Mouse (Mus musculus): ENCODE measurements around the gene Unc5cl.

The Unc5cl gene

GRCm38 (mm10) chr17:48454688-48455087 is at the start of gene Unc5cl:
Unc5cl (plus strand) TSS chr17:48454901.
- peak; percentile 87 for DNase-seq

- DNase-seq, result peak; percentile 73
These were observed 47.5 kb upstream of the Unc5cl start for GRCm38 (mm10) chr17:48407154-48407553.

DNA sequence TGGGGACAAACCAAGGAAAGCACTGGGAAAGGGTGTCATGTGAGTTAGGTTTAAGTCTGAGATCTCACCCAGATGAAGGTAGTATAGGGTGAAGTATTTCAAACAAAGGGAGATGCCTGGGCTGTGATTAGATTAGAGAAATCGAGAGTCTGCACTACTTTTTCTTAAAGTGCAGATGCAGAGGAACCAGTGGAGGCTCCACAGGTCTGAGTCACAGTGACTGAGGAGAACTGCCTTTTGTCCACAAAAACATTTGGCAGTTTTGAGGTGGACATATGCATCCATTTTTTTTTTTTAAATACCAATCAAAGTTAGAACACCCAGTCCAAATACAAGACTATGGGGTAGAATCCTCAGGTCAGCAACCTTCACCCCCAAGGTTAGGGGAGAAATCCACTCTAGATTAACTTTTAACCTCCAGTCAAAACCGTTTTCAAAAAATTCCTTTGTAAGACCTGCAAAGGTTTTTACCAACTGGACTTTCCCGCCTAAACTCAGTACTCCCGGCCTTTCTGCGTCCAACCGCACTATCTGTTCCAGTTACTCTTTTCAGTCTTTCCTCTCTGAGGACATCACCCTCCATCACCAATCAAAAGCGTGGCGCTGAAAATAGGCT is 46.7 kb upstream of the Unc5cl start:
- DNase-seq, result peak; percentile 37

DNA sequence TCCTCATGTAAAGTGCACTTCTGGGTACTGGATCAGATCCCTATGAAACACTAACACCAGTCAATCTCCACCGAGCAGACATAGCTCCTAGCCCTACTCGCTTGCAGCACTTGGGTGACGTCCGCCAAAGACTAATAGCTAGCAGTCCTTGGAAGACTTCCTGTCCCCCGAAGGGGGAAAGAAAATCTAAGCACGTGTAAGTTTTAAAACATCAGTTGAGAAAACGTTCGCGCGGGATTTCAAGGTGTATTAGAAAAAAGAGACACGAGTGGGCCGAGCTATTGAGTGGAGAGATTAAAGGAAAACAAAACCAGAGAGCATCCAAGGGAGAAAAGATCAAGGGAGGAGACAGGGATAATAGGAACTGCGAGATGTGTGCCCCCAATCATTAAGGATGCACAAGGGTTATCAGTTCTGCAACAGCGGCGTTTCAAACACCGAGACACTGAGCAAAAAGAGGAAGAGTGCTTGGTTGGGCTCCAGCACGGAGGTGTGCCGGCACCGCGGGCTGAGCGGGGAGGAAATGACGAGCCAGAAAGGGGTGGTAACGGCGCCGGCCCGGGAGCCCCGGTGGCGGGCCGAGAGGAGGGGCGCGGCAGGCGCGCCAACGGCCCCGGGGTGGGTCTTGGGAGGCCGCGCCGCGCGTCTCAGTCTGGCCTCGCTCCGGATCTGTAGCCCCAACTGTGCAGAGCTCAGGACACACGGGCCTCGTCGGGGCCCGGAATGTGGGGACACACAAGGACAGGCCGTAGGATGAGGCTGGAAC is 46.0 kb upstream of the Unc5cl start:
- peak; percentile 89 for DNase-seq

GRCm38 (mm10) chr17:48409380-48410298 is 45.1 kb upstream of the Unc5cl start, which contains the start of the genes Nfya and Oard1:
Nfya (minus strand) TSS chr17:48409906.
Oard1 (plus strand) TSS chr17:48410014.
- peak; percentile 100 for DNase-seq

DNA sequence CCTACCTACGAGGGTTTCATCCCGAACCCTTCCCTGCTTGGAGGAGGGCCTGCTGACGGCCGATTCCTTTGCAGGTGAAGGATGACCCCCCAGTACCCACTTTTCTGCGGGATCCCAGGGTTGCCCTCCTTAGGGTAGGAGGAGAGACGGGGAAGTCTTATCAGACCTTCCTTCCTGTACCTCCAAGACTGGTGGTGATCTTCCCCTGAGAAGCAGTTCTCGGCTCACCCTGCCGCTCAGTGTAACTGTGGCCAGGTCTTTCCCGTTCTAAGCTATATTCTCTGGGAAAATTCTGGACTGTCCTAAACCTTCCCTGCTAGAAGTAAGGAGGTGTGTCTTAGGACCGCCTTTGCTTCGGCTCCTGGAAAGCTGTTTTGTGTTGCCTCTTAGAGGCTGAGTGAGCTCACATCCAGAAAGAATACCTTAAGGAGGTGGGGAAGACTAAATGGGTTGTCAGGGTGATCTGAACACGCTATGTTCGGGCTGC is 44.4 kb upstream of the Unc5cl start:
- DNase-seq, result peak; percentile 61

DNA sequence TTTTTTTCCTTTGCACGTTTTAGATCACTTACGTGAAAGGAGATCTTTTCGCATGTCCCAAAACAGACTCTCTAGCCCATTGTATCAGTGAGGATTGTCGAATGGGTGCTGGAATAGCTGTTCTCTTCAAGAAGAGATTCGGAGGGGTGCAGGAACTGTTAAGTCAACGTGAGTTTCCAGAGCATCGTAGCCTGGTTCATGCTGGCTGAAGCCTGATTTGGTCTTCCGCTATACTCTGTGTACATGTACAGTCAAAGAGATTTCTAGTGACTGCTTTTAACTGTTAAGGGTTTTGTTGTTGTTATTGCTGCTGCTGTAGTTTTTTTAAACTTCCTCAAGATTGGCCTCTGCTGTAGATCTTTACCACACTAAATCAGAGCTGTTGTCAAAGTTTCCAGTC is 43.5 kb upstream of the Unc5cl start:
- DNase-seq, result no peak

DNA sequence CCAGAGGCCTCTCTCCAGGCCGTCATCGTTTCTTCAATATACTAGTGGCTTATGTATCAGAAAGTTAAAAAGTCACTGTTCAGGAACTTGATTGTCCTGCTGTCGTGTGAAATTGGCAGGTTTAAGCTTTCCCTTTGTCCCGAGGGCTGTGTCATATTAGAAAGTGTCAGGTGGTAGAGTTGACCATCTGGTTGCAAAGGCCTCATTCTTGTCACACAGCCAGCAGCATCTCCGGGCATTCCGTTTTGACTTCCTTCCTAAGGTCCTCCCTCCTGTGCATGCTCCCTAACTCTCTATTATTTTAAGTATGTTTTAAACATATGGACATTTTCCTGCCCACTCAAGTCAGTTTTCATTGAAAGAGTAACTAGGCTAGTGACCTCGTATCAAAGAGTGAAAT is 38.7 kb upstream of the Unc5cl start:
- no peak for DNase-seq

DNA sequence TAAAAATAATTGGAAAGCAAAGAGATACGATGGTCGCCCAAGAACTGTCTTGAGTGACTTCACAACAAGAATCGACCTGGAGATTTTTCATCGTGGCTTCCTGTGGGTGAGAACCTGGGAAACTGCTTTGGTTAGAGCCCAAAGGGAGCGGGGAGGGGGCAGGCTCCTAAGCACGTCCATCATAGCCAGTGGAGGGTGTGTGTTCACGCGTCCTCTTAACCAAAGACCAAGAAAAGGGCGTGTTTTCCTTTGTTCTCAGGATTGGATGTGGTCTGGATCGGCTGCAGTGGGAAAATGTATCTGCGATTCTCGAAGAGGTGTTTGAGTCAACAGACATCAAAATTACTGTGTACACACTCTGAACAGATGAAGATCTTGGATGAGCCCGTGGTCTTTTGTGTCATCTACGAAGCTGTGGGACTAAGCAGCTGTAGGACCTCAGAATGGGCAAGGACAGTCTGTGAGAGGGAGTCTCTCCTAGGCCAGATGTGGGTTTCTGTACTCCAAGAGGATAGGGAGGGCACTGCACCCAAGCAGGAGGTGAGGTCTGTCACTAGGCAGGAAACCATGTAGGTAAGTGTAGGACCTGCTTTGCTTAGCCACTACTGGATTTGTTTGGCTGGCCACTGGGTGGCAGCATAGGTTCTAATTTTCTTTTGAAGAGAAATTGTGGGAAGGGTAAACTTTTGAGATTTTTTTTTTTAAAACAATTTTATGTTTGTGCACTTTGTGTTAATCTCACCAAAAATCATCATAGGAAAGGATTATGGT is 38.1 kb upstream of the Unc5cl start:
- peak; percentile 76 for DNase-seq

DNA sequence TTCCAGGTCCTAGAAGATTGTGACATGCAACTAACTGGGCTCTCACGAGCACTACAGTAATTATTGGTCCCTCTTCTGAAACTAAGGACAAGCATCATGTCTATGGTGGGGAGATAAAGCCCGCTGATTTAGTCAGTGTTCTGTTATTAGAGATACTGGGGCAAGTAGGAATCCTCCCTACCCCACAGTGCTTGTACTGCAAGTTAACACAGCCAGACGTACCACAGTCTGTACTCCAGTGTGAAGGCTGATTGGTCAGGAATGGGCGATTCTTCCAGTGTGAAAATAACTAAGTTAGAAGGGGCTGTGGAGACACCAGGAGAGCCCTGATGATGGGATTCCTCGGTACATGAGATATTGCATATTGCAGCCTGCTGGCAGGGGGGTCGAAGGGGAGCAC is 37.2 kb upstream of the Unc5cl start:
- no peak for DNase-seq

GRCm38 (mm10) chr17:48418174-48418573 is 36.5 kb upstream of the Unc5cl start:
- DNase-seq, result peak; percentile 46

GRCm38 (mm10) chr17:48418781-48419180 is 35.9 kb upstream of the Unc5cl start:
- no peak for DNase-seq

DNA sequence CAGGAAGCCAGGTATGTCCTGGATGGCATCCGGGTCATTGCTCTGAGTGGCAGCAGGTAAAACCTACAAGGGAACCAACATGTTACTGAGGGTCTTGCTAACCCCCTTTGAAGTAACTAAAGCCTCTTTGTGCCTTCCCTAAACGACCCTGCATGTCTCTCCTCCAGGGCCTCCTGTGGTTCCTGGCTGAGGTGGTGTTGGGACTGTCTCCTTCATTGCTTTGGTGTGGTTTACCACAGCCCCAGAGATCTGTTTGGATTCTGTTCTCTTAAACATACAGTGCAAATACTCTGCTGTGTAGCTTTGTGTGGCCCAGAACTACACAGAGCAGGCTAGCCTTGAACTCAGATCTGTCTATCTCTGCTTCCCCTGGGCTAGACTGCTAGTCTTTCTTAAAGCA is 35.1 kb upstream of the Unc5cl start:
- DNase-seq, result no peak

DNA sequence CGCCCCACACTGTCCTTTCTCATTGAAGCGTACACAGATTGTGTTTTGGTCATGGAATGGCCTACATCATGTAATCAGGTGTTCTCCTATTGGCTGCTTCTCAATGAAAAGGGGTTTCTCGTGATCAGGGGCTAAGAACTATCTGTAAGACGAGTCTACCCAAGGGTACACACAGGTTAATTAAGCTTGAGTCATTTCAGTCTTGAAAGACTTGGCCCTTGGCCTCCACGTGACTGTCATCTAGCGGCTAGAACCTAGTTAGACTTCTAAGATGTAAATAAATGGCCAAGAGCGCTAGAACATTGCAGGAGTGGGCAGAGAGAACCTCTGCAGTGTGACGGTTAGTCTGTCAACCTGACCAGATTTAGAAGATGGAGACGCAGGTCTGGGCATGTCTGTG is 30.5 kb upstream of the Unc5cl start:
- DNase-seq, result no peak

DNA sequence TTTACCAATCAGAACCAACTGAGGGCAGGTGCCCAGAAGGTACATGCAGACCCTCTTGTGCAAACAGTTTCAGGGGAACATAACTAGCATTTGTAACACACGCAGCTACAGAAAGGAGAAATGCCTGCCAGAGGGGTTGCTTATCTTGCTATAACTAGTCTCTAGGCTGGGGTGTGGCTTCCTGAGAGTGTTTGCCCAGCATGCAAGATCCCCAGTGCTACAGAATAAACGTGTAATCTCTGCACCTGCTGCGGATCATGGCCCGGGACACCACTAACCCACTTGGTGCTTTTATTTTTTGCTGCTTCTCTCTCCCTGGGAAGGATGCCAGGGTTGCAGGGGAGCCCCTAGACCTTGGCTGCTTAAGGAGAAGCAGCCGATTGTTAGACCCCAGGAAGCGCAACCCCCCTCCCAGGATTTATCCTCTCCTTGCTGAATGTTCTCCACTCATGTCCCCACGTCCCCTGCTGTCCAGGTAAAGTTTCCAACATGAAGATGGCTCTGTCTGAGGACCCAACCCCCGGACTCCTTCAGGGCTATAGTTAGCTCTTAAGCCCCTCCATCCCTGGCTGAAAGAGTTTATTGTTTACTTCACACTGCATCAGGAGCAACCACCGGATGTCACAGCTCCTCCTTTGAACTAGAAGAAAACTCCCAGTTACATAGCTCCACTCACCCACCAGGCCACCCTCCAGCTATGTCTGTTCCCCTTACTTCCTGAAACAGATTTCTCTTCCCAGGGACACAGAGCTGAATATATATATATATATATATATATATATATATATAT is 28.7 kb upstream of the Unc5cl start:
- peak; percentile 51 for DNase-seq

DNA sequence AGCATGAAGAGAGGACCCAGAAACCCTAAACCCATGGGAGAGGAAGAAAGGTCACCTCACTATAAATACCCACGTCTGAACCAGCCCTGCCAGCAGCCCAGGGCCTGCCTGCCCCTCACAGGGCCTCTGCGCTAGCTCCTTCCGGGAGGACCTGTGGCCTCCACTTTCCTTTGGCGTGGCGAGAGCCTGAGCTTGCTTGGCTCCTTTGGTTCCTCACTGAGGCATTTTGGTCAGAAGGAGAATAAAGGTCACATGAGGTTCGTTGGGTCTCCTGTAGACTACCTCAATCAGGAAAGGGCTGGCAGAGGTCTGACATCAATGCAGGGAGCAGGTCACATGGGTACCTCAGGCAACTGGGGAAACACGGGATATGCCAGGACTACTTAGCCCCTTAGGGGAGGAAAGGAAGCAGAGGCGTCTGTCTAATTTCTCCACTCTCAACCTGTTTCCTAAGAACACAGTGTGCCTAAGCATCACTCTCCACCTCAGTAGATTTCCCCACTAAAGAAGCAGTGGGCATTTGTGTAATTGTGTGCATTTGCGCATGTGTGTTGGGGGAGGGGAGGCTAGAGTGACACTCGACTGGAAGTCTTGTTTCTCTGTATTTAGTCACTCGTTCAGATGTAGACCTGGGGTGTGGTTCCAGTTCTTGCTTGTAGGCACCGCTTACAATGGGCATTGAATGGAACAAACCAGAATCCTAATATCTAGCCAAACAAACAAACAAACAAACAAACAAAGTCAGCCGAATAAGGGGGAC is 27.5 kb upstream of the Unc5cl start:
- no peak for DNase-seq

- DNase-seq, result no peak
These were observed 26.7 kb upstream of the Unc5cl start for GRCm38 (mm10) chr17:48427852-48428530.

DNA sequence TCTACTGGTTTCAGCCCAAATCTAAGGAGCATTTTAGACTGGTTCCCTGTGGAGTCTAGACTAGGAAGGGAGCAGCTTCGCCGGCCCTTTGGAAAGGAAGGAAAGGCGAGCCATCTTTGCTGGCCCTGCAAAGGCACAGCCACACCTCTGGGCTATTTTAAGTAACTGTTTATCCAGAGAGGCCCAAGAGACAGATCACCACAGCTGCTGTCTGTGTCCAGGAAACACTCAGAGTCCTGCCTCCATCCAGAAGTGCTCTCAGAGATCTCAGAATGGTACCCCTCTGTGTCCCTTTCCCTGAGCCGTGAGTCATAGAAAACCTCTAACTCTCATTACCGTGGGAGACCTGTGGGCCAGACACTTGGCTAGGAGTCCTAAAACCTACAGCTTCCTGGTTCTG is 24.3 kb upstream of the Unc5cl start:
- no peak for DNase-seq

- no peak for DNase-seq
These were observed 23.6 kb upstream of the Unc5cl start for GRCm38 (mm10) chr17:48431054-48431453.

Measured in liver (tissue).